Mouse (Mus musculus) layer of hippocampus, adult 2 months (tissue): ENCODE measurements around the gene Bahcc1. TPM values are rescaled to one million over a fixed set of nuclear protein-coding genes. Genes with fewer than 3 reads are reported as not detected.

ENCODE experiments used
- DNase-seq, 2 experiments: peaks; one replicate each; pipeline ENCODE4 v3.0.0; 2022; ENCODE audit warnings: low spot score in 2 of 2
- H3K27ac ChIP-seq: fragments of 200-600 bp; 2 replicates; pipeline ENCODE4 v1.8.1; 2022
- H3K4me3 ChIP-seq: fragments of 200-600 bp; 2 replicates; pipeline ENCODE4 v1.8.1; 2022; ENCODE audit warnings: mild to moderate bottlenecking
- CTCF ChIP-seq: fragments of 200-600 bp; conservative IDR thresholded peaks from 2 replicates; pipeline ENCODE4 v1.8.1; 2022; ENCODE audit warnings: antibody characterized with exemption, mild to moderate bottlenecking, moderate library complexity
- total RNA-seq, 2 experiments: library from RNA; stranded (reverse); gene quantifications; 2 replicates each; pipeline ENCODE4 v1.2.3; 2021

Bahcc1 gene
- total RNA-seq, 2 experiments from 2014 or later: 19.9 to 20.7 TPM

DNA sequence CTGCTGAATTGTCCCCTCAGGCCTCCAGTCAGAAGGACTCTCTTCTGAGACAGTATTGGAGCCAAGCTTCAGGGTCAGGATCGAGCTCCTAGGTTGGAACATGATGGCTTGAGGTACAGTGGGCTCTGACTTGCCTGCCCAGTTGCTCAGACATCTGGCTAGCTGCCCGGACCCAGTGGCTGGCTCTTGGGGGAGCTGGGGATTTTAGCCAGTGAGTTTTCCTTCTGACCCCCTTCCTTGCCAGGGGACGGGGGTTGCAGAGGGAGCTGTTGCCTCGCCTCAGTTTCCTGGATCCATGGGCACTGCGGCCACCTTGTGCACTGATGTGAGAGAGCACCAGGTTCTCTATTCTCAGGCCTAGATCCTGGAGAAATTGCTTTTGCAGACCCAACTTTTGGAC lies 23.4 kb downstream of the Bahcc1 start:
- TF ChIP-seq CTCF: no peak

DNA sequence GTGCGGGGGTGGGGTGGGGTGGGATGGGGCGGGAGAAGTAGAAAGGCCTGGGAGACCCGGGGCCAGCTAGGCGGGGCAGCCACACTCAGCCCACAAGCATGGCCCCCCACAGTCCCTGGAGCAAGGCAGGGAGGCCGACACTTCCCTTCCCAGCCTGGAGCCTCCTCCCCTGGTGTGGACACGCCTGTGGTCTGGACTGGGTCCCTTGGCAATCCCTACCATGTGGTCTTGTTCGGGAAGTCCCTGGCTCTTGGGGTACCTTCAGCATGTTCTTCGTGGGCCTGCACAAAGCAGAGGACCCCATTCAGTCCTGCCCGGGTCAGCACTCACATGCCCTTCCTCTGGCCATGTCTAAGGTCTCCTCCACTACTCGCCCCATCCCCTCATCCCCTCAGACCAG lies 23.8 kb downstream of the Bahcc1 start:
- Histone ChIP-seq H3K27ac (no peak overlapping the region), H3K4me3 (no peak overlapping the region)
- TF ChIP-seq CTCF: no peak
- no peak for DNase-seq

More for the DNA sequence above, 23.4 kb downstream of the Bahcc1 start:
- no peak for DNase-seq
- H3K27ac ChIP-seq: no peak overlapping the region
- H3K4me3 ChIP-seq: no peak overlapping the region

DNA sequence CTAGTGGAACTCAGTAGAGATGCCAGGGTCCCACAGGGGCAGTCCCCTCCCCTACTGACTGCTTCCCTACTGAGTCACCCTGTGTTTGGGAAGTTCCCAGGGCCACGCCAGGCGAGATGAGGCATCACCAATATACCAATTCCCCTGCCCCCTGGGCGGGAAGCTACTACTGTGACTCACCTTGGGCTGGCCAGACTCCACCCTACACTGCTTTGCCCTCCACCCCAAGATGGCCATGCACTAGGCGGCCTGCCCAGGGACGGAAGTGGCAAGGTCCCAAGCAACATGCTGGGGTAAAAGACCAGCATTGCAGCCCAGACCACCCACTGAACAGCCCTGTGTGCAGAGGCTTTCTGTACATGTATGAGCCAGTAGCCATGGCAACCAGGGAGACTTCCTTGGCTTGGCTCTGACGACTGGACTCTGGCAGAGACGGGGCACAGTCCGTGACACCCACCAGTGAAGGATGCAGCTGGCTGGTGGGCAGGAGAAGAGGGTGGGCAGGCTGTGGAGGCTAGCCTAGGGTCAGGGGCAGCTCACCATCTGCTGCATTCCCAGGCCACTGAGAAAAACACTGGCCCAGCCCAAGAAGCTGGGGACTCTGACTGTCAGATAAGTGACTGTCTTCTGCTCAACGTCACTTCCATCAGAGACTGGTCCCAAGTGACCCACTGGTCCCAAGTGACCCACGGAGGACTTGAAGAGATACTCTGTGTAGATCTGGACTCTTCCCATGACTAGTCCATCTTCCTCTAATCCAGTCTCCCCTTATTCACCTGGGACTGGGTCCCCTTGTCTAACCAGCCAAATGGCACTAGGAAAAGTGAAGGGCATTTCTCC lies 24.5 kb downstream of the Bahcc1 start:
- no peak overlapping the region for H3K4me3 ChIP-seq
- no peak for DNase-seq
- TF ChIP-seq CTCF: no peak
- H3K27ac ChIP-seq: no peak overlapping the region

DNA sequence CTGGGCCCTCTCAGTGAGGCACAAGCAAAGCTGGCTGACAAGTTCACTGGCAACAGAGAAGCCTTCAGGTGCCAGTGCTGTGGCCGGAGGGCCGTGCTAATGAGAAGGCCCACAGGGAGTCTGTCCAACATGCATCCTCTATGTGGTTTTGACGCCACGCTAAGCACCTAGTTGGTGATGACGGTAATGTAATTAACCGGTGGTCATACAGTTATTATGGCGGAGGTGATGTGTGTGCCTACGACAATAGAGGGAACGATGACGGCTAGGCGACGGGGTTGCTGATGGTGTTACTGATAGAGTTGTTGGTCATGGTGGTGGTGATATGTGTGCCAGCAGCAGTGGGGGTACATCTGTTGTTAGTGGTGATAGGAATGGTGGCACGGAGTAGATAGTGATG lies 25.2 kb downstream of the Bahcc1 start:
- no peak for TF ChIP-seq CTCF
- H3K27ac ChIP-seq: no peak overlapping the region

DNA sequence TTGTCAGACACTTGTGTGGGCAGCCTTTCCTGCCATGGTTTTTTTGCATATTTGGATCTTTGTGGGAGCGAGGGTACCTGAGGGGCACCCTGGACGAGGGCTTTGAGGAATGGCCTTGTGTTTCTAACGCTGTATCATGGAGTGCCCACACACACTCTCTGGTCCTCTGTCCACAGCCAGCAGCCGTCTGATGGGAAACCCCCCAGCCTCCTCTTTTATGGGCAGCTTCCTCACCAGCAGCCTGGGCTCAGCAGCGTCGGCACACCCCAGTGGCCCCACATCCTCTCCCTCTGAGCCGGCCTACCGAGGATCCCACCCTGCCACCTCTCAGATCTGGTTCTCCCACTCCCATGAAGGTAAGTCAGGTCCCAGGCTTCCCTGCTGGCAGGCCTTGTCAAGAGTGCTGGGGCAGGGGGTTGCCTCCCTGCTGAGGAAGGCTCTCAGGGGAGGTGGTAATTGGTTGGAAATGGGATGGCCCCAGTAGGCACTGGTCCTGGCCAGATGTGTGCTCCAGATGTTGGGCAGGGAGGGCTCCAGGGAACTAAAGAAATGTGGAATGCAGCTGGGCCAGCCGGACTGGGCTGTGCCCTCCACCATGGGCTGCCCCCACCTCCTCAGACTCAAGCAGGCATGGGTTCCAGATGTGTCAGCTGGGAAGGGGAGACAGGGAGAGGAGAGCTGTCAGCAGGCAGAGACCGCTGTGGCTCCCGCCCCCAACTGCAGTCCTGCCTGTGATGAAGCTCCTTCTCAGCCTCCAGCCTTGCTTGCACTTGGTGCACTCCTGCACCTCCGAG lies 26.3 kb downstream of the Bahcc1 start:
- H3K4me3 ChIP-seq: no peak overlapping the region
- DNase-seq: no peak
- H3K27ac ChIP-seq: no peak overlapping the region
- TF ChIP-seq CTCF: no peak

More for the DNA sequence above, 25.2 kb downstream of the Bahcc1 start:
- DNase-seq: no peak
- H3K4me3 ChIP-seq: no peak overlapping the region

DNA sequence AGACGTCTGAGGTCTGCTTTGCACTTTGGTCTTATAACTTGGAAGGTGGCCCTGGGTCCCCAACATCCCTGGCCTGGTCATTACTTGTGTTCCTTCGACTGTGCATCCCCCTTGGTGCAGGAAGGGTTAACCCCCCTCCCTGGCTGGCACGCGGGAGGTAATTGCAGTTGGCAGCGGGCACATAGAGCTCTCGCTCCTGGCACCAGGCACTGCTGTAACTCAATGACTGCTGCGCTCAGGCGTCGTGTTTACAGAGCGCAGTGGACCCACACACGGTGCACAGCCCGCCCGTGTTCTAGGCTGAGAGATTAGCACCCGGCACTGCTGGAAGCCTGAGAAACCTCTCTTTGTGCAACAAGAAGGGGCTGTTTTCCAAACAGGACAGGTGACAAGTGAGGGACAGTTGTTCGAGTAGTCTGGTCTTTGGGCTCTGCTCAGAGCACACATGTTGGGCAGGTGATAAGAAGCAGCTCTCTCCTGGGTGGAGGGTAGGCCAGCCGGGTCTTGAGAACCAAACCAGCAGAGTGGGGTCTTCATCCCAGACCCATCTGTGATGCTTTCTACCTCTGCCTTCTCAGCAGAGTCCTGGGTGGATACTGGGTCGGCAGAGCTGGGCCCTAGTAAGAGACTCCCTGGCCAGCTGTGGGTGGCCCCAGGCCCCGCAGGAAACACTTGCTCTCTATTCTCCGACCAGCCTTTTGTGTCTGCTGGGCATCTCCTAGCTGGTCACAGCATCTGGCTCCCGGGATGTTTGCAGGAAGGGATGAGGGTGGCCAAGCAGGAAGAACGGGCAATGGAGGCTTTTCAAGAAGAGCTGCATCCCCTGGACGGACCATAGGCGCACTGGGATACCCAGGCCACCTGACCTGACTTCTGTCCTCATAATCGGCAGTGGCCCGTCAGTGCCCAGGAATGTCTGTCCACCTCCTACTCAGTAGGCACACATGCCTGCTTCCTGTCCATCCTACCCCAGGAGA lies 27.3 kb downstream of the Bahcc1 start:
- DNase-seq: peak in 1 of 2 experiments; percentile 62
- H3K4me3 ChIP-seq: no peak overlapping the region
- H3K27ac ChIP-seq: peak overlapping the region; percentile 25; the same call in 1 of the 2 replicates
- no peak for TF ChIP-seq CTCF

DNA sequence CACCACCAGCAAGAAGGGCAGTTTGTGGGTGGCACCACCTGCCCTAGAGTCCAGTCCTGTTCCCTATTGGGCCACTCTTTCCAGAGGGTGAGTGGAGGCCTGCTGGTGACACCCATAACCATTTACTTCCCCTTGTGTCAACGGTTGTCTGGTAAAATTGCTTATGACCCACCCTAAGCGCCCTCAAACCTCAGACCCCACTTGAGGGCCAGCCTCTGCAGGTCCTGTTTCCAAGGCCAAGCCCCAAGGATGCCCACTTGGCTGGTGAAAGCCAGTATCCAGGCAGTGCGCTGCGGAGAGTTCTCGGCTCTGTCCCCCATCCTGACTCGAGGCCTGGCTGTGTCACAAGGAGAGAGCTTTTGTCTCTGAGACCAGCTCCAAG lies 28.0 kb downstream of the Bahcc1 start:
- TF ChIP-seq CTCF: no peak
- no peak overlapping the region for H3K4me3 ChIP-seq
- no peak for DNase-seq
- no peak overlapping the region for H3K27ac ChIP-seq

DNA sequence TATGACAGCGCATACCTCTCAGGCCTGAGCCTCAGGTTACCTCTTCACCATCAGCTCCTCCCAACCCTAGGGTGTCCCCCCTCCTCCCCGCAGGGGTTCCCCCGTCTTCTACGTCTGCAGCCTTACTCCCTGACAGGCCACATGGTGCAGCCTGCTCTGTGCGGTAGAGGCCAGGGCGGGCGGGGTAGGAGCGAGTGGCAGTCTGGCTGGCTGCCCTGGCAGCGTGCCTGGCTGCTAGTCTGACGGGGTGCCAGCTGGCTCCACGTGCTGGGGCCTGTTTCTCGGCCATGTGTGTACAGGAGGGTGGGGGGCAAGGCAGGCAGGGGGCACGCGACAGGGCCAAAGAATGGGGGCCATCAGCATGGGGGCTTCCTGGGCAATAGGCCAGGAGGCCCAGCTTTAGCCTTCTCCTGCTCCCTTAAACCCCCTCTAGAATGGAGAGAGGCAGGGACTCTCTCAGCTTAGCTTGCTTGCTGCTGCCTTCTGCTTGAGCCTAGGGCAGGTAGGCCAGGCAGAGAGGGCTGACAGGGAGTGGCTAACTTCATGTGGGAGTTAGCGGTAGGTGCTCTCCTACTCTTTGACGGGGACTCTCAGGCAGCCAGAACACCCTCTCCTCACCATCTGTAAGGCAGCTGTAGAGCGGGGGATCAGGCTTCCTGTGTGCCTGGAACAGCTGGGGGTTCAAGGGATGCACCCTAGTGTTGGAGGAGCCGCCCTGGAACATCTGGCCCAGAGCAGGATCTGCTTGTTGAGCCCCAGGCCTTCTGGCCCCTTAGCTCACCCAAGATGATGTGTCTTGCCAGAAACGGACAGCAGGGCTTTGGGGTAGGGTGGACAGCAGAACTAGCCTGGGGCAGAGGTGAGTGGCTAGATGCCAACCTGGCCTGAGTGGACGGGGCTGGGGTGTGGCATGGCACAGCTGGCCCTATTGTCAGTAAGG lies 28.9 kb downstream of the Bahcc1 start:
- TF ChIP-seq CTCF: no peak
- peak; percentile 92 to 96 for DNase-seq
- Histone ChIP-seq H3K4me3 (no peak overlapping the region), H3K27ac (peak overlapping the region; percentile 43; the same call in 1 of the 2 replicates)

DNA sequence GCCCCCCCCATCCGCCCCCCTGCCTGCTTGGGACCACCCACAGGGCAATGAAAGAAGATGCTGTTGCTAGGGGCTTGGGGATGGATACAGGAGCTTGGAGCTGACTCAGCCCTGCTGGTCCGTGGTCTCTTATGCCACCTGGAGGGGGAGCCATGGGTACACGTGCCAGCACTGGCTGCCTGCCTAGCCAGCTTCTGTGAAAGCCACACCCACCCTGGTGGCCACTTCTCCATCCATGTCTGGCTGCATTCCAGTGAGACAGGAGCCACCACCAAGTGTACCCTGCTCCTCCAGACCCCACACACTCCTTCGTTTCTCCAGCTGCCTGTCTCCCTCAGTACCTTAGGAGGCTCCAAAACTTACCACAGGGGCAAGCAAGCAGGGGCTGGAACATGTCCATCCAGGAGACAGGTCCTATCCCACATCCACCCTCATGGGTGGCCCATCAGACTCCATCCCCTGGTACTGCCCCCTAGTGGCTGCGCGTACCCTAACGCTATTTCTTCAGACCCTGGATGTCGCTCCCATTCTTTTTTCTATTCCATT lies 29.7 kb downstream of the Bahcc1 start:
- peak overlapping the region; percentile 43; the same call in 1 of the 2 replicates for H3K27ac ChIP-seq

DNA sequence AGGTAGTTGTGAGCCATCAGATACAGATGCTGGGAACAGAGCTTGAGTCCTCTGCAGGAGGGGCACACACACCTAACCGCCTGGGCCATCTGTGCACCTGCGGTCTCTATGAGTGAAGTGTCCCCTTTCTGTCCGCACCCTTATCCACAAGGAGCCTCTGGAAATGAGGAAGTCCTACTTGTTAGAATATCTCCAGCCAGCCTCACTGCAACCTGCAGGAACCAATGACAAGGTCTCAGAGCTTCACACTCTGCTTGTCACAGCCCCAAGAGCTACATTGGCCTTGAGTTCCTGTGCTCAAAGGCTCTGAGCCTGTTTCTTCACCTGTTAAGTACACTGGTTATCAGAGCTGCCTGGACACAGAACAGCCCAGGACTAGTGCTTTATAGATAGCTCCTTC lies 30.4 kb downstream of the Bahcc1 start:
- no peak overlapping the region for H3K4me3 ChIP-seq
- TF ChIP-seq CTCF: no peak
- DNase-seq: no peak
- H3K27ac ChIP-seq: no peak overlapping the region

More for the DNA sequence above, 29.7 kb downstream of the Bahcc1 start:
- TF ChIP-seq CTCF: peak; percentile 86
- no peak overlapping the region for H3K4me3 ChIP-seq
- DNase-seq: peak; percentile 54 to 69

DNA sequence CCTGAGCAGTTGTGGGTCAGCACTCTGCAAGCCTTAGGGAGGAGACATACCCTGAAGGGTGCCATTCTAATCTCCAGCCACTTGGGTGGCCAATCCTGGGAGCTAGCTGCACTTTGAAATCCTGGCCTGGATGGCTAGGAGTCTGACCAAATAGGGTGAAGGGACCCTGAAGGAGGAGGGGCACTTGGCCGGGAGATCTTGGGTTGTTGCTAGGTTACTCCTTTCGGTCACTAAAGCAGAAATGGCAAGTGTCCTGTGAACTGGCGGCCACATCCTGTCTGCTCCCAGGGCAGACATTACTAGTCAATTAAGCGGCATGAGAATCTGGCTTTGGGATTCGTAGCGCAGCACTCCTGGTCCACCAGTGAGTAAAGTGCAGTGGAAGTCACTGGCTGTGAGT lies 31.3 kb downstream of the Bahcc1 start:
- no peak overlapping the region for H3K4me3 ChIP-seq
- H3K27ac ChIP-seq: no peak overlapping the region
- no peak for DNase-seq
- no peak; the same call in 1 of the 2 replicates for TF ChIP-seq CTCF
